Mouse (Mus musculus): ENCODE measurements around the gene Vps37d.
A peak's percentile ranks its signal among the peaks of the same experiment; 100 is the strongest.

The Vps37d gene

GRCm38 (mm10) chr5:135029007-135029854 is 48.8 kb downstream of the Vps37d start:
- no peak for DNase-seq (ENCODE audit: low spot score)

GRCm38 (mm10) chr5:135025899-135026298 is 52.2 kb downstream of the Vps37d start:
- peak; percentile 52 for DNase-seq (ENCODE audit: low spot score)

- DNase-seq (ENCODE audit: low spot score): no peak
Observed at GRCm38 (mm10) chr5:135024665-135025224, 53.3 kb downstream of the Vps37d start.

- DNase-seq (ENCODE audit: low spot score): peak; percentile 95
Observed at GRCm38 (mm10) chr5:135023344-135024173, 54.5 kb downstream of the Vps37d start, which contains the start of gene Stx1a. Gene Stx1a, plus strand, starts transcription at chr5:135023482.

Data from embryo, embryonic 10 days (tissue).